ENCODE assay signal across 8 mouse cellular contexts in genomic region chr7:47007818-47008167, GRCm38 (mm10). TPM values are rescaled to one million over a fixed set of nuclear protein-coding genes. Genes with fewer than 3 reads are reported as not detected.
DNase-seq lines count a peak whose midpoint lies in the region; ATAC-seq lines count a peak whose summit lies in the region.

No protein-coding gene starts in this region.

- 2% methylated on average over 25 of the region's 25 CpGs for WGBS in embryonic facial prominence, embryonic 10.5 days
- WGBS in intestine, embryonic 16.5 days = 1% methylated on average over 25 of the region's 25 CpGs

- H3K4me2 ChIP-seq in intestine, embryonic 16.5 days (ENCODE audit: low read depth, low read length) = peak overlapping the region; percentile 83

- H3K27me3 ChIP-seq in embryonic facial prominence, embryonic 10.5 days (replicated peaks; ENCODE audit: low read depth, poor library complexity, severe bottlenecking) = no peaks in the 10 kb centered on the region
- no peaks in the 10 kb centered on the region for H3K27me3 ChIP-seq in intestine, embryonic 16.5 days (replicated peaks; ENCODE audit: control insufficient read depth, insufficient read depth, low read length)

- peak overlapping the region; percentile 85 for H3K9ac ChIP-seq in intestine, embryonic 16.5 days (ENCODE audit: low read depth, low read length)

- H3K36me3 ChIP-seq in embryonic facial prominence, embryonic 10.5 days (replicated peaks) = no peaks in the 10 kb centered on the region
- no peaks in the 10 kb centered on the region for H3K36me3 ChIP-seq in intestine, embryonic 16.5 days (ENCODE audit: control insufficient read depth, insufficient read depth, low read length)

- no peaks in the 10 kb centered on the region for H3K9me3 ChIP-seq in embryonic facial prominence, embryonic 10.5 days
- no peaks in the 10 kb centered on the region for H3K9me3 ChIP-seq in intestine, embryonic 16.5 days (ENCODE audit: control insufficient read depth, low read length)

- ATAC-seq in intestine, embryonic 16.5 days = peak; percentile 81
- ATAC-seq in monocyte, adult 5-6 weeks (replicated peaks; ENCODE audit: insufficient number of reproducible peaks, low FRiP score, low TSS enrichment, poor library complexity, severe bottlenecking) = peak; percentile 21

- H3K27ac ChIP-seq in embryonic facial prominence, embryonic 10.5 days (replicated peaks) = peak overlapping the region; percentile 89
- H3K27ac ChIP-seq in intestine, embryonic 16.5 days (ENCODE audit: low read length) = peak overlapping the region; percentile 97

- H3K4me3 ChIP-seq in embryonic facial prominence, embryonic 10.5 days = peak overlapping the region; percentile 81
- H3K4me3 ChIP-seq in intestine, embryonic 16.5 days (ENCODE audit: low read length) = peak overlapping the region; percentile 82

- DNase-seq in retina, embryonic 14.5 days (ENCODE audit: low spot score) = peak; percentile 82
- DNase-seq in retina, postnatal 1 day = no peak
- DNase-seq in embryonic facial prominence, embryonic 10.5 days (ENCODE audit: low spot score) = no peak
- DNase-seq in thymus, postnatal 36 days = no peak
- no peak for DNase-seq in cerebellum, postnatal 25 days
- DNase-seq in Muller cell, postnatal 12 days (ENCODE audit: inconsistent ontology term) = no peak

- peaks cover 32% of the 10 kb centered on the region for H3K4me1 ChIP-seq in embryonic facial prominence, embryonic 10.5 days
- peaks cover 29% of the 10 kb centered on the region for H3K4me1 ChIP-seq in intestine, embryonic 16.5 days (ENCODE audit: control insufficient read depth, insufficient read depth, low read length)

RNA-seq across cellular contexts. Expression of gene Spty2d1, which starts 0.4 kb away (rescaled TPM):
- polyA plus RNA-seq in embryonic facial prominence, embryonic 10.5 days (2016; fragmentation: Nextera tagmentation; extraction: Ambion mirVana) = 12.4 and 12.8 TPM in 2 replicates
- polyA plus RNA-seq in intestine, embryonic 16.5 days (2015; fragmentation: Nextera tagmentation; extraction: Ambion mirVana) = 15.2 and 16.5 TPM in 2 replicates
- total RNA-seq in monocyte, adult 5-6 weeks (2017) = 84.5 to 99.8 TPM (median 97.7 TPM) in 3 replicates

RNA-seq across cellular contexts. Expression of gene Gm9999, which starts 24.4 kb away (rescaled TPM):
- polyA plus RNA-seq in embryonic facial prominence, embryonic 10.5 days (2016; fragmentation: Nextera tagmentation; extraction: Ambion mirVana) = not detected in 2 replicates
- polyA plus RNA-seq in intestine, embryonic 16.5 days (2015; fragmentation: Nextera tagmentation; extraction: Ambion mirVana) = not detected in 2 replicates
- not detected in 3 replicates for total RNA-seq in monocyte, adult 5-6 weeks (2017)

RNA-seq across cellular contexts. Expression of gene Tmem86a, which starts 42.6 kb away (rescaled TPM):
- polyA plus RNA-seq in embryonic facial prominence, embryonic 10.5 days (2016; fragmentation: Nextera tagmentation; extraction: Ambion mirVana) = 11.3 and 11.7 TPM in 2 replicates
- 59.3 and 63.1 TPM in 2 replicates for polyA plus RNA-seq in intestine, embryonic 16.5 days (2015; fragmentation: Nextera tagmentation; extraction: Ambion mirVana)
- total RNA-seq in monocyte, adult 5-6 weeks (2017) = 3.2 to 7.5 TPM (median 4.8 TPM) in 3 replicates

RNA-seq across cellular contexts. Expression of gene Uevld, which starts 49.5 kb away (rescaled TPM):
- 12.7 TPM in 2 replicates for polyA plus RNA-seq in embryonic facial prominence, embryonic 10.5 days (2016; fragmentation: Nextera tagmentation; extraction: Ambion mirVana)
- 10.0 and 10.1 TPM in 2 replicates for polyA plus RNA-seq in intestine, embryonic 16.5 days (2015; fragmentation: Nextera tagmentation; extraction: Ambion mirVana)
- total RNA-seq in monocyte, adult 5-6 weeks (2017) = 4.8 to 9.9 TPM (median 6.4 TPM) in 3 replicates
